Mouse (Mus musculus) common myeloid progenitor, adult 5-6 weeks (primary cell): ENCODE measurements around the gene Zscan4-ps3. TPM values are rescaled to one million over a fixed set of nuclear protein-coding genes. Genes with fewer than 3 reads are reported as not detected.
"Not testable (repeated sequence)": the region's sequence is repeated elsewhere in the genome, so short reads cannot be mapped to it uniquely, and the experiment has no call there.

Experiments
- ATAC-seq: replicated peaks from 2 replicates; pipeline ENCODE4 v1.8.0; 2016; ENCODE audit warnings: low read depth, mild to moderate bottlenecking, moderate TSS enrichment, inconsistent platforms; ENCODE audit not compliant: poor library complexity, severe bottlenecking
- total RNA-seq: library from RNA; stranded (forward); fragments of 200-1000, 187-1606 nt; gene quantifications from 2 replicates; pipeline ENCODE4 v1.2.3, GENCODE M21; 2017

Gene Zscan4-ps3
- not detected in 2 replicates for total RNA-seq

DNA sequence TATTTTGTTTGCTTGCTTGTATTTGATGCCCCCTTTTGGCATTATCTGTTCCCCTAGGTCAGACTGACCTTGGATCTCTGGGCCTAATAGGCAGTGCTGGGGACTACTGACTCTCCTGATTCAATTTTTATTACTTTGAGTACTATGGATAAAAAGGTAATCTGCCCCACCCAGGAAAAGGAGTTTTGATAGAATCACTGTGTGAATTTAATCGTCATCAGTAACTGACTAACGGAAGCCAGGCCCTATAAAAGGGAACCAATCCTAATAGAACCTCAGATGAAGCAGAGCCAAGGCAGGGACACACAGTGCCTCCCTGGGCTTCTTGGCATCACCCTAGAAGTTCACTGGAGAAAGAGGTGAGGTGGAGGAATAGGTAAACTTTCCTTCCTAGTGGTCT is at the start of gene Zscan4-ps3:
Zscan4-ps3 (plus strand) TSS at position 301 of the 400 bp plus-strand sequence.
- not testable (repeated sequence) for ATAC-seq

DNA sequence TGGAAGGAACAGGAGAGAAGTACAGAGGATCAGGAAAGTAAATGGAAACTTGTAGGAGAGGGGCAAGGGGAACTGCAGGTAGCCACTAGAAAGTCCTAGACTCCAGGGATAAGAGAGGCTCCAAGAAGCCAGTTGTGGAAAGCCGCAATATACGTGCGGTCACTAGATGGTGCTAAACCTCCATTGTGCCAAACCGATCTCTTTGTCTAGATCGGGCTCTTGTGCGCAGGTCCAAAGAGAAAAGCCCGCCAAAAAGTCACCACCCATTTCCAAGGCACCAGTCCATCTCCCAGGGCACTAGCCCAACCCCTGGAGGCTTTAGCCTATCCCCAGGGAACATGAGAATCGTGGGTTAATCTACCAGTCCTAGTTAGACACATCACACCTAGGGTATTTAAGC is 8.0 kb downstream of the Zscan4-ps3 start:
- not testable (repeated sequence) for ATAC-seq

Other genes starting within 250 kb of the Zscan4-ps3 start
- gene Zscan4f, start 211.4 kb upstream of the Zscan4-ps3 start, total RNA-seq, result not detected in 2 replicates
- not detected in 2 replicates for gene Zscan4-ps2, start 95.0 kb upstream of the Zscan4-ps3 start, total RNA-seq
- gene Vmn1r72, start 70.8 kb downstream of the Zscan4-ps3 start, total RNA-seq, result not detected in 2 replicates
- not detected in 2 replicates for gene Vmn1r73, start 121.0 kb downstream of the Zscan4-ps3 start, total RNA-seq
- gene Vmn1r74, start 224.7 kb downstream of the Zscan4-ps3 start, total RNA-seq, result not detected in 2 replicates